Mouse (Mus musculus) 3T3-L1 (cell line): ENCODE measurements around the gene Tmem8b.

Experiments used
- DNase-seq: peaks from one replicate; pipeline ENCODE4 v3.0.0-alpha.2; 2015; ENCODE audit warnings: low read depth, low spot score

Tmem8b gene

GRCm38 (mm10) chr4:43656339-43657109, 12.2 kb upstream of the Tmem8b start, which contains the start of gene Hint2:
TSS of gene Hint2 (minus strand) at chr4:43656466.
- DNase-seq, result peak; percentile 98

GRCm38 (mm10) chr4:43657146-43657545, 11.6 kb upstream of the Tmem8b start:
- DNase-seq, result peak; percentile 56

GRCm38 (mm10) chr4:43666412-43666811, 2.4 kb upstream of the Tmem8b start:
- DNase-seq, result peak; percentile 46

- peak; percentile 49 for DNase-seq
These were observed 640 bp downstream of the Tmem8b start for GRCm38 (mm10) chr4:43669428-43669794.

- DNase-seq, result peak; percentile 96
These were observed 3.3 kb downstream of the Tmem8b start for GRCm38 (mm10) chr4:43672070-43672469.

DNA sequence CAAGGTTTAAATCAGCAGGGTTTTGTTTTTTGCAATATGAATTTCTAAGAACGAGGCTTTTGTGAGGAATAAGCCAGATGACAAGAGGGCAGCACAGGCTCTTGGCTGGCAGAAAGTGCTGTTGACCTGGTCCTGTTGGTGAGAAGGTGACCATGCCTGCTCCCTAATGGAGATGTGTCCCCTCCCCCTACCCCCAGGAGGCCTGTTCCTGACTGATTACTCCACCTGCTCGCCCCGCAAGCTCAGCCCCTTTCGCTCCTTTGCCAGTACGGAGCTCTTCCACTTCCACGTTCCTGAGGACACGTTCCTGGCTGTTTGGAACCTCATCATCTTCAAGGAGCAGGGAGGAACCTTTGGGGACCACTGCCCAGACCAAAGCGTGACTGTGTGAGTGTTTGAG, 4.9 kb downstream of the Tmem8b start:
- no peak for DNase-seq

GRCm38 (mm10) chr4:43674974-43675373, 6.2 kb downstream of the Tmem8b start:
- DNase-seq, result no peak

DNA sequence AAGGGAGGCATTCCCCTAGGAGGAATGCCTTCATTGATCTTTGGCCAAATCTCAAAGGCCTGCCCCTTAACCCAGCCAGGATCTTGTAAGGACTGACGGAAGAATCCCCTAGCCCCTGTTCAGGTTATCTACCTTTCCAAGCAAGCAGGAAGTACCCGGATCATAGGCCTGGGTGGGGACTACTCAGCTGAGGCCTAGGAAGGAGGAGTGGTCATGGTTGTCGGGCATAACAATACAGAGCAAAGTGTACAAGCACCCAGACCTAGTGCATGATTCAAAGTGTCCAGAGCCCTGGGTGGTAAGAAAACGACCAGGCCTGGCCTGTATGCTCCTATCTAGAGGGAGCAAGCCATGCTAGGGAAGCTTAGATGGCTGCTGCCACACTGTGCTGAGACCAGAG, 6.8 kb downstream of the Tmem8b start:
- no peak for DNase-seq

DNA sequence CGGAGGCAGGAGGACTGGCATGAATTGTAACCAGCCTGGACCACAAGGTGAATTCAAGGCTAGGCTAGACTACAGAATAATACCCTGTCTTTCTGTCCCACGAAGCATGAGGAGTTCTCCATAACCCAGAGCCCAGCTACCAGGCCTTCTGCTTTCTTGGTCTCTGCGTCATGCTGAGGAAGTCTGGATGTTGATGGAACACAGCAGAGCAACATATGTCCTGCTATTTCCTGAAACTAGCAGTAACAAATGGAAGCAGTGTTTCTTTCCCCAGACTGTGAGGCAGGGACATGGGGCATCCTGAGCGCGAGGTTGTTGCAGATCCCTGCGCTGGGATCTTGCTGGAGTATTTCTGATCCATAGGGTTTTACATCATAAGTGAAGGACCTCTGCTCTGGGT, 9.8 kb downstream of the Tmem8b start:
- no peak for DNase-seq

DNA sequence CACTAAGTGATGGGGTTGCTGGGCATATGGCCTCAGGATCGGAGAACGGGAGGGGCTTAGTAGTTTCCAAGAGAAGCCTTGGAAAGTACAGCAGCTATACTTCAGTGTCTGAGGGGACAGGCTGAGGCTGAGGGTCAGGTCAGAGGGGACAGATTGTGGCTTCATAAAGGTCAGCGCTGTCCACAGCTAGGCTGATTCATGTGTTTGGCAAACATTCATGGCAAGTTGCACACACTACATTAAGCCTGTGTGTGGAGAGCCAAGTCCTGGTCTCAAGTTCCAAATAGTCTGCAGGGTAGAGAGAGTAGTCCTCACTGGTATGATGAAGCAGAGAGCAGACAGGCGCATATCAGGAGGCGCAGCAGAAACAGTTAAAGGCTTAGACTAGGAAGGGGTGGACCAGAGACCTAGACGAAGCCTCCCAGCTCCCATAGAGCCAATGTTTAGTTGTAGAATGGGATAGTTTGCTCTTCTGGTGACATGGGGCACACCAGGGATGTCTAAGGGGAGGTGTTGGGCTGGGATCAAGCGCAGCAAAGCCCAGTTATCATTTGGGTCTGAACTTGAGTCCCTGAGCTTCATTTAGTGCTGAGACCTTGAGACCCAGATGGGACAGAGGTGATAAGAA, 10.8 kb downstream of the Tmem8b start:
- peak; percentile 73 for DNase-seq

- no peak for DNase-seq
These were observed 21.2 kb downstream of the Tmem8b start for GRCm38 (mm10) chr4:43690021-43690420.

GRCm38 (mm10) chr4:43691026-43691425, 22.3 kb downstream of the Tmem8b start:
- no peak for DNase-seq

- peak; percentile 83 for DNase-seq
These were observed 25.1 kb downstream of the Tmem8b start for GRCm38 (mm10) chr4:43693806-43694241.

- DNase-seq, result no peak
These were observed 25.9 kb downstream of the Tmem8b start for GRCm38 (mm10) chr4:43694439-43695248.

- no peak for DNase-seq
These were observed 26.5 kb downstream of the Tmem8b start for GRCm38 (mm10) chr4:43695249-43695671.

DNA sequence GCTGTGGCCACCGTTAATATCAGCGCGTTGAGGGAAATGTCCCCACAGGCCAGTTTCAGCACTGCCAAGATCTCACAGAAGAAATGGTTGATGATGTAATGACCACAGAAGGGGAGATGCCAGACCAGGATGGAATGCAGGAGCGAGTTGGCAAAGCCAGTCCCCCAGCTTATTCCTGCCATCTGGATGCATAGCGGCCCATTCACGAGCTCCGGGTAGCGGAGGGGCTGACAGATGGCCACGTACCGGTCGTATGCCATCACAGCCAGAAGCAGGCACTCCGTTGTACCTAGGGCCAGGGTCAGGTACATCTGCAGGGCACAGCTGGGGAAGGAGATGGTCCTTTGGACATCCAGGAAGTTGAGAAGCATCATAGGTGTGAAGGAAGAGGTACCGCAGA, 27.8 kb downstream of the Tmem8b start:
- DNase-seq, result peak; percentile 50

DNA sequence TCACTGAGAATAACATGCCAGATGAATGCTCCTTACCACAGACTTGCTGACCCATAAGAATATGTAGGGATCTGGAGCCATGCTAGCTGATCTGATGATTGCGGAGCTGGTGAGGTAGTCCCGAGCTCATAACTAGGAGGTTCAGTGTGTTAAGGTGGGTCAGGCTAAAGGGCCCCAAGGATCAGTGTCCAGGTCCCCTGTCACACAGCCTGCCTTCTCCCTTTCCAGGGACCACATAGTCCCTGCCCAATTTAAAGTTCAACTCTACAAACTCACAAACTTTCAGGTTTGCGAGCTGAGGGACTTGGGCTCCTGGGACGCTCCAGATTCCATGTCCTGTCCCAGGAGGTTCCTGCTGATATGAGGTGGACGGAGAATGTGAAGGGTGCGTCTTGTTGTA, 31.9 kb downstream of the Tmem8b start, which contains the start of gene Olfr70:
Olfr70 (minus strand) TSS at position 101 of the 400 bp plus-strand sequence.
- DNase-seq, result no peak

- no peak for DNase-seq
These were observed 34.7 kb downstream of the Tmem8b start for GRCm38 (mm10) chr4:43703439-43703838.

GRCm38 (mm10) chr4:43703851-43704250, 35.1 kb downstream of the Tmem8b start:
- DNase-seq, result no peak

- no peak for DNase-seq
These were observed 37.2 kb downstream of the Tmem8b start for GRCm38 (mm10) chr4:43705991-43706390.

DNA sequence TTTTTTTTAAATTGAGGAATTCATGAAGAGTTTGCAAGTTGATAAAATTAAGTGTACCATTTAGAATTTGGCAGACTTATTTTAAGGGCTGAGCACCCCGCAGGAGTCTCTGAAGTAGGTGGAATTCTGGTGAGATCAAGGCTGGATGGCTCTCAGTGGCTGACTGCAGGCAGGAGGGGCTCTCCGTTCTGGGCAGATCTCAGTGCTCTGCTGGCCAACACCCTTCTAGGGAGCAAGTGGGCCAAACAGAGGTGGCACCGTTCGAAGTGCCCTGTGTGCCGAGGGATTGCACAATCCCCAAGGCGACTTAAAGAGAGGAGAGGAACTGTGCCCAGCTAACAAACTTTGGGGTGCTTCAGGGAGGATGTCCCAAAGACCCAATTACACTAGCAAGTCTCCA, 41.1 kb downstream of the Tmem8b start, which contains the start of gene Olfr71:
Olfr71 (minus strand) TSS at position 387 of the 400 bp plus-strand sequence.
- no peak for DNase-seq

DNA sequence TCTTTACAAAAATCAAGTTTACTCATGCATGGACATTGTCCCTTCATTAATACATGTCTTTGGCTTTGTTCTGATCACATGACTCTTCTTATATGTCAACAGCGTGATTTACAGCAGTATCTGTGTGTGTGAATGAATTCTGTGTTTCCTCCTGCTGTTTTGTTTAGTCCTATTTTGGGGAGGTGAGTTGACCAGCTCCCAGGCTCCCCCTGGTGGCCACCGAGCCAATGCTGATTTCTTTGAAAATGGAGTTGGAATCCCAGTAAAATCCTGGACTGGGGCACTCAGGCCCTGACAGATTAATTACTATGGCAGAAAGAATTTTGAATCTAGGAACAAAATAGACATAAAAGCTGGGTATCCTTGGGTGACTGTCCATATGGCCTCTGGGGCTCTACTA, 43.0 kb downstream of the Tmem8b start:
- DNase-seq, result peak; percentile 81
